Mouse (Mus musculus) urinary bladder, postnatal 25 days (tissue): ENCODE data around the gene Ppid.
"Not testable (repeated sequence)": the region's sequence is repeated elsewhere in the genome, so short reads cannot be mapped to it uniquely, and the experiment has no call there.

Experiments used
- DNase-seq: peaks from one replicate; pipeline ENCODE4 v3.0.0; 2022; ENCODE audit warnings: low spot score

Ppid gene

GRCm38 (mm10) chr3:79572399-79572798 lies 18.7 kb upstream of the Ppid start:
- DNase-seq: no peak

DNA sequence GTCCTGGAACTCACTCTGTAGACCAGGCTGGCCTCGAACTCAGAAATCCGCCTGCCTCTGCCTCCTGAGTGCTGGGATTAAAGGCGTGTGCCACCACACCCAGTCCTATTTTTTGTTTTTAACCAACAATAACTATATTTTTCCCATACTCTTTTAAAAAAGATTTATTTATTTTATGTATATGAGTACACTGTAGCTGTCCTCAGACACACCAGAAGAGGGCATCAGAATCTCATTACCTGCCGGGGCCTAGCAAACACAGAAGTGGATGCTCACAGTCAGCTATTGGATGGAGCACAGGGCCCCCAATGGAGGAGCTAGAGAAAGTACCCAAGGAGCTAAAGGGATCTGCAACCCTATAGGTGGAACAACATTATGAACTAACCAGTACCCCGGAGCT lies 17.8 kb upstream of the Ppid start:
- DNase-seq: not testable (repeated sequence)

DNA sequence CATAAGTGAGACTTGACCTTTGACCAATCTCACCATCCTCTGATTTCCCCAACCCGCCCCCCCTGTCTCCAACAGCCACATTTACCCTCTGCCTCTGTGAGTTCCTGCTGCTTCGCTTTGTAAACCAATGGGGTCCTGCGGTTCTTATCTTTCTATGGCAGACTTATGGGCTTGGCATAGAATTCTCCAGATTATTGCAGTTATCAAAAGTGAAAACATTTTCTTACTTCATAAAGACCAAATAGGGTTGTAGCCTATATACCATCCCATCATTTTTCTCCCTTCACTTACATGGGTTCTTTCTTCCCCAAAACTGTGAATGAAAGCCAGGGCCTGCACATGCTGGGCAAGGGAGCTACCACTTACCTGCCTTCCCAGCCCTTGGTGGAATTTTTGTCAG lies 16.8 kb upstream of the Ppid start:
- DNase-seq: no peak

DNA sequence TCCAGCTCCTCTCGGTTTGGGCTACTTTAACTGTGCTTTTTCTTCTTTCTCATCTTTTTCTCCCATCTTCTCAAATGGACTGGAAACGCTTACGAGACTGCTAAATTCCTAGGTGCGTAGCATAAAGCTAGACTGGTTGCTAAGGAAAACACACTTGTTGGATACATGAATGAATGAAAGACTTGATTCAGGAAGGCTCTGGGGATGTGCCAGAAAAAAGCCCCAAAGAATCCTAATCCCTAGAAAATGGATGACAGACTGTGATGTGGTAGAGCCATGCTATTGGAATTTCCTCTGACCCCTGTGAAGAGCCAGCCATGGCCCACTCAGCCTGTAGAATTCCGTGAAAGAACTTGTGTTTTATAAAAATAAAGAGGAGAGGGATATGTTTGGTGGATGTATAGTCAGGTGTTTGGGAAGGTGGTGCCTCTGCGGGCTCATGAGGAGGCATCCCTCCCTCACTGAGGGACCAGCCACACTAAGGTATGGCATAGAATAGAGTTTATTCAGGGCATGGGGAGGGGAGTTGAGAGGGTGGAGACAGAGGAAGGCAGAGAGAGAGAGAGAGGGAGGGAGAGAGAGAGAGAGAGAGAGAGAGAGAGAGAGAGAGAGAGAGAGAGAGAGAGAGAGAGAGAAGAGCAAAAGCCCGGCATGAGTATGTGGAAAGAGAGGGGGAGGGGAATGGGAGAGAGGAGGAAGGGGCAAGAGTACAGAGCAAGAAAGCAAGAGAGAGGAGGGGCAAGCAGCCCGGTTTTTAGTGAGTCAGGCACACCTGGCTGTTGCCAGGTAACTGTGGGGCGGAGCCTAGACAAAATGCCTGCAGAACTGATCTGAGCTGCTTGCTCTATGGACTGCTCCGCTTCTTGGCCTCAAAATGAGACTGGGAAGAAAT lies 15.3 kb upstream of the Ppid start:
- DNase-seq: no peak

- no peak for DNase-seq
Observed at GRCm38 (mm10) chr3:79576468-79576816, 14.7 kb upstream of the Ppid start.

DNA sequence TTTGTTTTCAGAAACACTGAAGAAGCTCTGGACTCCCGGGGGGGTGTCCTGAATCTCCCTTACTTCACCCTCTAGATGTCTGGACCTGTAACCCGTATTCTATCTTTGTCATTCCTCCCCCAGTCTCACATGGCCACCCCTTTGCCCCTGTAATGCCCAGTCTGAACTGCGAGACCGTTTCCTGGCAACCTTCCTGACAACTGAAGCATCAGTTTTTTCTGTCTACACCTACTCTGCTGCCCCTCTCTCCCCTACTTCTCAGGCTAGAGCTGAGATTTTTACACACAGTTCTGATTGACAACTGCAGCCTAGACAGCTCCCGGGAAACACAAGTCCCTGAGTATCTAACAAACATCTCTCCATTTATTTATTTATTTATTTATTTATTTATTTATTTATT lies 14.3 kb upstream of the Ppid start:
- DNase-seq: no peak

- DNase-seq: no peak
Observed at GRCm38 (mm10) chr3:79577606-79578005, 13.5 kb upstream of the Ppid start.

GRCm38 (mm10) chr3:79578164-79578563 lies 13.0 kb upstream of the Ppid start:
- no peak for DNase-seq

DNA sequence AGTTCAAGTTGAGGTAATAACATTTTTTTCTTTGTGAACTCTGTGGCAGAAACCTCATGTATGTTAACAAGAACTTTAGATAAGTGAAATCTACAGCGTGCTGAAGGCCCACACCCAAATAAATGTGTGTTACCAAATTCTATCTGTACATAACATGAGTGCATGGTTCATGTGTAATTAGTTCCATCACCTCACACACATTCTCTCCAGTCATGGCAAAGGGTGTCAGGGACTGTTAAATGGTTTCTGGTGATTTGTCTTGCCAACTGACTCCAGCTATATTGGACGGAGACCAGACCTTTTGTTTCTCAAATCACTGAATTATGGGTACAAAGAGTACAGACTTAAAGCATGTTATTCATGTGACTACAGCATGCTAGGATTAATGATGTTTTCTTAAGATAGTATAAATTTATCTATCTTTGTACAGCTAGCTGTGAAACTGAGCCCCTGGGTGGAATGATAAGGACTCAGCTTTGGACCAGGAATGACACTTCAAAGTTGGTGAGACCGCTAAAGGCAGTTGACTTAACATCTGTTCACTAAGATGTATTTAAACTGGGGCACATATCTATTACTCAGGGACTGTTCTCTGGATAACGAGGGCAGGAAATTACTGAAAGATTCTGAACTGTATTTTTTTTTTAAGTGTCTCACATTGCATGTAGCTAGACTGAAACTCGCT lies 11.1 kb upstream of the Ppid start:
- no peak for DNase-seq

- peak; percentile 85 for DNase-seq
Observed at GRCm38 (mm10) chr3:79586804-79587203, 4.3 kb upstream of the Ppid start.

DNA sequence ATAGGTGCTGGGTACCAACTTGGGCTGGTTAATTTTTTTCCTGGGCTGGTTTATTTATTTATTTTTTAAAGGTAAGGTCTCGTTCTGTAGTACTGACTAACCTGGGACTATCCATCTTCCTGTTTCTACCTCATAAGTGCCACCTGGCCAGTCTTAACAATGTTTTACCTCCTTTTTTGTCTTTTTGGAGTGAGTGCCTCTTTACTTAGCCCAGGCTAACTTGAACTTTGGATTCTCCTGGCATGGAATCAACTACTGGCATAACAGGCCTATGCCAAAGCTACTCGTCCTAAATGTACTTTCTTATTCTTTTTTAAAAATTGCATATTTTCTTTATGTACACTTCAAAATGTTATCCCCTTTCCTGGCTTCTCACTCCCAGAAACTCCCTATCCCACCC lies 1.5 kb upstream of the Ppid start:
- no peak for DNase-seq

DNA sequence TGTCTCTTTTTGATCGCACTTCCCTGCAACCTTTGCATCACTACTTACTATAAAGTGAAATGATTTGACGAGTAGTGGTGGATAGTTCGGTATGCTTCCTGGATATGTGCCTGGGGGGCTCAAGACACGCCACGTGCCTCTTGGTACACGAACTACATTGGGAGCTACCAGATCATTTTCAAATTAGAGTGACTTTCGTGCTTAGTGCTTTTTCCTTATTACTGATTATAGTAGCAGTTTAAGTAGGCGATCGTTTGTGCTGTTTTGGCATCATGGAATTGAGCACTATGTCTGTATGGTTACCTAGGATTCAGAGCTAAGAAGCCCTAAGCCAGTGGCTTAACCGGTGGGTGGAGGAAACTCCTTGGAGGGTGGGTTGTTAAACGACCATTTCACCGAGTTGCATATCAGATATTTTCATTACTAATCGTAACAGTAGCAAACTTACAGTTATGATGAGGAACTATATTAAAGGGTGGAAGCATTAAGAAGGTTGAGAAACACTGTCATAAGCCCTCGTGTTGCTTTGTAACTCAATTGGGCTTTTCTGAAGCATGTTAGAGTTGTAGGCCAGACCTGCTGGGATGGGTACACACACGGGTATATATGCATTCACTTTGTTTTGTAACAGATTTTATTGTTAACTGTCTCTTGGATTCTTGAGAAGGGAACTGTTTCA lies 790 bp downstream of the Ppid start:
- DNase-seq: no peak

GRCm38 (mm10) chr3:79595468-79595867 lies 4.3 kb downstream of the Ppid start:
- no peak for DNase-seq

DNA sequence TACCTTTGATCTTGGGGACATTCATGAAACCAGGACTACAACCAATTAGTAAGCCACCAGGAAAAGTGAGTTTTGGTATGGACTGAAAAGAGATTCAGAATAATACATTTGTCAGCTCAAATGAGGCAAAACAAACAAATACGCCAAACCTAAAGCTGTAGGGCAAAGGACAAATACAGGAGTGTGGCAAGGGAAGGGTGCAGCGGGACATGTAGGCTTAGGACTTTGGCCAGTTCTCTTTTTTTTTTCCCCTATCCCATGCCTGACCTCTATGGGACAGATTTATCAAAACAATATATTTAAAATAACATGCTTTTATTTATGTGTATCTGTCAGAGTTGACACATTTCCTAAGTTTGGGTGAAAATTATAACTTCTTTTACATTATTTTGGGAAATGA lies 18.7 kb downstream of the Ppid start:
- DNase-seq: no peak

GRCm38 (mm10) chr3:79627484-79628181 lies 36.5 kb downstream of the Ppid start:
- DNase-seq: no peak

DNA sequence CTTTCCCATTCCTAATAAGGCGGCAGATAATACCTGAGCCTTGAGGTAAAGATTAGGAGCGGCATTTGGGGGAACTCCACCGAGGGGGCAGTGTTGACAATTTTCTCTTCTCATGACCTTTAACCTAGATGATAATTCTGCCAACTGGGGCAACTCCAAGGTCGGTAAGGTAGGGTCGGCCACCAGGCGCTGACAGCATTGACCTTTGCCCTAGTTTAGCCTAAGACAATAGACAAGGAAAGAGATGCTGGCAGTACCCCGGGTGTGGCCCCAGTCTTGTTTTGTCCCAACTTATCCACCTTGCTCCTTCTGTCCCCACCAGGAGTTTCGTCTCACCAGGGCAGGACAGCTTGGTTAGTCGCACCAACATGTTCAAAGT lies 37.0 kb downstream of the Ppid start:
- no peak for DNase-seq

GRCm38 (mm10) chr3:79628561-79629415 lies 37.6 kb downstream of the Ppid start, which contains the start of gene 4930579G24Rik:
Gene 4930579G24Rik (plus strand): TSS chr3:79629079.
- peak; percentile 81 for DNase-seq

- DNase-seq: peak; percentile 30
Observed at GRCm38 (mm10) chr3:79629416-79629730, 38.2 kb downstream of the Ppid start, which contains the start of gene Etfdh. Gene Etfdh (minus strand): TSS chr3:79629500.

DNA sequence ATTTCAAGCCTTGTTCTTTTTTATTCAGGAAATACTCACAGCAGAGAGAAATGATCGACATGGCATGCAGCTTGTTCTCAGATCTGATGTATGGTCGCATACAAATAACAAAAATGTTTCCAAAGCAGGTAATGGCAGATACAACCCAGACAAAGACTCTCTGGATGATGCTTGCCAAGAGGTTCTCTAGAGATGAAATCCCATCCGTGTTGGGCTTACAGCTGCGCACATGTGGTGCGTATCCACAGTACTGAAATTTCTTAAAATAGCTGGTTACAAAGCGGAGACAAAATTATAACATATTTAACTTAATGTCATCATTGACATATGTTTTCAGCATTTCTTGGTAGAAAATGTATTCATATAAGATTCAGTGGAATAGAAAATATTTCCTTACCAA lies 61.0 kb downstream of the Ppid start:
- no peak for DNase-seq
